Mouse (Mus musculus) liver, embryonic 16.5 days (tissue): ENCODE data around the gene Brd4. TPM values are rescaled to one million over a fixed set of nuclear protein-coding genes. Genes with fewer than 3 reads are reported as not detected.
A peak's percentile ranks its signal among the peaks of the same experiment; 100 is the strongest.

Source experiments
- ATAC-seq: fragments of 200-750 bp; cut with Nextera tagmentation; 2 replicates; pipeline ENCODE4 v1.8.0; 2017; ENCODE audit warnings: low read depth, mild to moderate bottlenecking, moderate number of reproducible peaks, moderate library complexity
- H3K27ac ChIP-seq: fragments of 300-500 bp; sonication (generic); 2 replicates; pipeline ENCODE4 v1.5.1; 2014; ENCODE audit warnings: mild to moderate bottlenecking, low read length
- H3K27me3 ChIP-seq: fragments of 300-500 bp; sonication (generic); 2 replicates; pipeline ENCODE4 v1.6.1; 2014; ENCODE audit warnings: low read depth, low read length, mixed read lengths; ENCODE audit not compliant: control insufficient read depth, insufficient read depth
- H3K36me3 ChIP-seq: fragments of 300-500 bp; sonication (generic); 2 replicates; pipeline ENCODE4 v1.6.1; 2014; ENCODE audit warnings: mild to moderate bottlenecking; ENCODE audit not compliant: control insufficient read depth, insufficient read depth
- H3K4me1 ChIP-seq: fragments of 300-500 bp; sonication (generic); 2 replicates; pipeline ENCODE4 v1.6.1; 2014; ENCODE audit warnings: low read depth, low read length, mixed read lengths; ENCODE audit not compliant: control insufficient read depth
- H3K4me2 ChIP-seq: fragments of 300-500 bp; sonication (generic); 2 replicates; pipeline ENCODE4 v1.6.1; 2014; ENCODE audit warnings: low read depth, low read length, mixed read lengths
- H3K4me3 ChIP-seq: fragments of 300-500 bp; sonication (generic); 2 replicates; pipeline ENCODE4 v1.5.1; 2014; ENCODE audit warnings: low read depth, mild to moderate bottlenecking, low read length
- H3K9ac ChIP-seq: fragments of 300-500 bp; sonication (generic); 2 replicates; pipeline ENCODE4 v1.6.1; 2014; ENCODE audit warnings: low read depth, low read length
- H3K9me3 ChIP-seq: fragments of 300-500 bp; sonication (generic); replicated peaks from 2 replicates; pipeline ENCODE4 v1.6.1; 2016; ENCODE audit warnings: low read length; ENCODE audit not compliant: control insufficient read depth
- WGBS: fragments of 180-500 bp; shearing (Covaris S2); extraction: QIAGEN DNeasy Blood & Tissue Kit; methylation state at CpG from one replicate; pipeline ENCODE4 v1.1.7; 2014; ENCODE audit not compliant: insufficient replicate concordance; 5-methylcytosine and 5-hydroxymethylcytosine counted together
- polyA plus RNA-seq: library from polyadenylated mRNA; unstranded; fragments of >200 nt; fragmentation: Nextera tagmentation; extraction: Ambion mirVana; gene quantifications from 2 replicates; pipeline ENCODE4 v1.2.1, GENCODE M21; 2015

Brd4 gene
- polyA plus RNA-seq, 1 experiment from 2014 or later = 36.0 TPM

DNA sequence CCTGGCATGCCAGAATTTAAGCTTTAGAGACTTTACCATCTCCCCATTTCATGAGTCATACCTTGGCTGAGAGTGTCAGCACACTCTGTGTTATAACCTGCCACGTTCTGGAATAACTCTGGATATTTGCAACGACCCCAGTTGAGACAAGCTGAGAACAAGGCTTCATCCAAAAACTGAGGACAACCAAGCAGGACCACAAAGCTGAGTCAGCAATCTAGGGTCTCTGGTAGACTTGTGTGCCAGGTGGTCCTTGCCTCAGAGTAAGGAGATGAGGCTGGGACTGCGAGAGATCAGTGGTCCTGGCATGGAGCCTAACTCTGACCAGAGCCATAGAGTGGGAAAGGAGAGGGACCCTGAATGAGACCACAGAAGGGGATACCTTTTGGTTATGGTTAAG is 81.5 kb downstream of the Brd4 start:
- no peak overlapping the region for H3K4me2 ChIP-seq
- 83% methylated on average over 3 of the region's 3 CpGs for WGBS
- H3K4me3 ChIP-seq = no peak overlapping the region

DNA sequence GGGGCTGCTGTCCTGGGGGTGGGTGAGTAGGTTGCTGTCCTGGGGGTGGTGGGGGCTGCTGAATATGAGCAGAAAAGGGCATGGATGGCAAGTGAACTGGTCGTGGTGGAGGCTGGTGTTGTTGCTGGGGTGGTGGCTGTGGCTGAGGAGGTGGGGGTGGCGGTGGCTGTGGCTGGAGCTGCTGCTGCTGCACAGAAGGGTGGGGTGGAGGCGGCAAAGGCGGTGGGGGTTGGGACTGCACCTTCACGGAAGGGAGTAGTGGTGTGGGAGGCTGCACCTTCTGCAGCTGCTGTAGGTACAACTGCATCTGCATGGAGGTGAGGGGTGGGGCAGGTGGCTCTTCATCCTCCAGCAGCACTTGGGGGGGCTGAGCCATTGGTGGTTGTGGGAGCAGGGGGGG is 83.4 kb downstream of the Brd4 start:
- Histone ChIP-seq H3K36me3 (peaks cover 67% of the 10 kb centered on the region), H3K9ac (no peak overlapping the region)

More for the DNA sequence above, 81.5 kb downstream of the Brd4 start:
- no peaks in the 10 kb centered on the region for H3K9me3 ChIP-seq
- H3K27me3 ChIP-seq = no peaks in the 10 kb centered on the region
- no peak overlapping the region for H3K27ac ChIP-seq
- peaks cover 65% of the 10 kb centered on the region for H3K36me3 ChIP-seq
- H3K9ac ChIP-seq = no peak overlapping the region
- no peaks in the 10 kb centered on the region for H3K4me1 ChIP-seq
- no peak for ATAC-seq

DNA sequence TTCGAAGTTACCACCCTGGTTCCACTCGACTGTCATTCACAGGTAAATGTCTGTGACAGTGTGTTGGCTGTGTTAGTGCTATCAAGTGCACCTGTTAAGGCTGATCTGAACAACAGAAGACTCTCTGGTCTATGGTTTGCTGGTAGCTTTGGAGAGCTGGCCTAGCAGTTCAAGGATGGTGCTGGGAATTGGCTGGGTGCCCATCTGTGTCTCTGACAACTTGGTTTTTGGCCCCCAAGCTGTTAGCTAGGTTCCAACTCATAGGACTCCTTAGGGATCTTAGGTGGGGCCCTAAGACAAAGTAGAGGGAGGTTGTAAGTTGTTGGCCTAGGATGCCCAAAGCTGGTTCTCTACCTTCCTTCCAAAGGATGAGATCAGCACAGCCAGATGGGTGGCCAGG is 84.7 kb downstream of the Brd4 start:
- no peak for ATAC-seq
- peaks cover 70% of the 10 kb centered on the region for H3K36me3 ChIP-seq
- WGBS = 60% methylated on average over 2 of the region's 2 CpGs

More for the DNA sequence above, 83.4 kb downstream of the Brd4 start:
- H3K27me3 ChIP-seq = no peaks in the 10 kb centered on the region
- 78% methylated on average over 5 of the region's 5 CpGs for WGBS
- no peak overlapping the region for H3K27ac ChIP-seq
- H3K4me3 ChIP-seq = no peak overlapping the region
- no peak overlapping the region for H3K4me2 ChIP-seq
- no peak for ATAC-seq
- no peaks in the 10 kb centered on the region for H3K9me3 ChIP-seq
- no peaks in the 10 kb centered on the region for H3K4me1 ChIP-seq

DNA sequence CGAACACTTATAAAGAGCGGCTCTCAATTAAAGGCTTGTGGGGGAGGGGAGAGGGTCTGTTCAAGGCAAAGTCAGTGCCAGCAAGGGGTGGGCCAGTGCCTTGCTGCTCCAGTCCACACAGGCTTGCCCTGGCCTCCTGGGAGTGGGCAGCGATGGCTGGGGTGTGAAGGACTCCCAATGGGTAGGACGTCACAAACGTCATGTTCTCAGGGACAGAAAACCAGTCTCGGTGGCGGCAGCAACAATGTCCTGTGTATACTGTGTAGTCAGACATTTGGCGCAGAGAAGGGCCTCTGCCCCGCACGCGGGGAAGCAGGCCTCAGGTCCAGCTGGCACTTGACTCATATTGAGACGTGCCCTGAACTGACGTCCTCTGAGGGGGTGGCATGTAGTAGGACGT is 87.4 kb downstream of the Brd4 start:
- Histone ChIP-seq H3K36me3 (peaks cover 56% of the 10 kb centered on the region), H3K27ac (no peak overlapping the region), H3K9ac (no peak overlapping the region), H3K9me3 (no peaks in the 10 kb centered on the region), H3K4me2 (no peak overlapping the region), H3K27me3 (no peaks in the 10 kb centered on the region), H3K4me3 (no peak overlapping the region), H3K4me1 (no peaks in the 10 kb centered on the region)
- 87% methylated on average over 14 of the region's 14 CpGs for WGBS
- ATAC-seq = no peak

More for the DNA sequence above, 84.7 kb downstream of the Brd4 start:
- Histone ChIP-seq H3K4me2 (no peak overlapping the region), H3K4me3 (no peak overlapping the region), H3K4me1 (no peaks in the 10 kb centered on the region), H3K27ac (no peak overlapping the region), H3K9ac (no peak overlapping the region), H3K27me3 (no peaks in the 10 kb centered on the region), H3K9me3 (no peaks in the 10 kb centered on the region)

DNA sequence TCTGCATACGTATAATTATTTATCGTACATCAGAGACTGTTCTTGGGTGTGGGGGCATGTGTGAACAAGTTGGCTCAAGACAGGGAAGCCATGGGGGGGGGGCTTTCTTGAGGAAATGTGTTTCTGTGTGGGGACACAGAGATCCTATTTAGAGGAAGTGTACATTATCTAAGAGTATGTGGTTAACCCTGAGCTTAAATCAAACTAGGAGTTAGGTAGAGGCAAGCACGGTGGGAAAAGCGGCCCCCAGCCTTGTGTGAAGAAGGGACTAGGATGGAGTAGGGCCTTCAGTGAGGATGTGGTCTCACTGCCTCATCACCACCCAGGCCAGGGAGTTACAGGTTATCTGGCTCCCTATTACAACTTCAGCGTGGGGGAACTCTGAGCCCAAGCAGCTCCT is 88.8 kb downstream of the Brd4 start:
- no peak for ATAC-seq
- Histone ChIP-seq H3K4me3 (no peak overlapping the region), H3K9me3 (no peaks in the 10 kb centered on the region), H3K27me3 (no peaks in the 10 kb centered on the region), H3K36me3 (peaks cover 48% of the 10 kb centered on the region), H3K27ac (no peak overlapping the region), H3K9ac (no peak overlapping the region), H3K4me2 (no peak overlapping the region), H3K4me1 (no peaks in the 10 kb centered on the region)
- 44% methylated on average over 5 of the region's 5 CpGs for WGBS

DNA sequence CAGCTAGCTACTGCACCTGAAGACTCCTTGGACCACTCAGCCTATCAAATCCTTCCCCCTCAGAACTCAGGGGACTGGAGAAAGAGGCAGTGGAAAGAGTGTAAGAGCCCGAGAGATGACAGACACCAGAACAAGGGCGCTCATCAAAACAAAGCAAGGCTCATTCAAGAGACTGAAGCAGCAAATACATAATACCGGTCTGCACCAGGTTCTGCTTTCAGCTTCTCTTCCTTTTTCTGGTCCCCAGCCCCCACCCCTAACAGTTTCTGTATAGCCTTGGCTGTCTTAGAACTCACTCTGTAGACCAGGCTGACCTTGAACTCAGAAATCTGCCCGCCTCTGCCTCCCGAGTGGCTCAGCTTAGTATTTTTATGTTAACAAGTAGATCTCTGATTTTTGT is 91.5 kb downstream of the Brd4 start:
- ATAC-seq = no peak
- peaks cover 18% of the 10 kb centered on the region for H3K27me3 ChIP-seq
- no peak overlapping the region for H3K9ac ChIP-seq
- peaks cover 21% of the 10 kb centered on the region for H3K36me3 ChIP-seq
- 65% methylated on average over 5 of the region's 5 CpGs for WGBS
- no peak overlapping the region for H3K4me3 ChIP-seq
- no peaks in the 10 kb centered on the region for H3K9me3 ChIP-seq
- peaks cover 5% of the 10 kb centered on the region; the same call in 1 of the 2 replicates for H3K4me1 ChIP-seq
- no peak overlapping the region for H3K4me2 ChIP-seq
- no peak overlapping the region for H3K27ac ChIP-seq

DNA sequence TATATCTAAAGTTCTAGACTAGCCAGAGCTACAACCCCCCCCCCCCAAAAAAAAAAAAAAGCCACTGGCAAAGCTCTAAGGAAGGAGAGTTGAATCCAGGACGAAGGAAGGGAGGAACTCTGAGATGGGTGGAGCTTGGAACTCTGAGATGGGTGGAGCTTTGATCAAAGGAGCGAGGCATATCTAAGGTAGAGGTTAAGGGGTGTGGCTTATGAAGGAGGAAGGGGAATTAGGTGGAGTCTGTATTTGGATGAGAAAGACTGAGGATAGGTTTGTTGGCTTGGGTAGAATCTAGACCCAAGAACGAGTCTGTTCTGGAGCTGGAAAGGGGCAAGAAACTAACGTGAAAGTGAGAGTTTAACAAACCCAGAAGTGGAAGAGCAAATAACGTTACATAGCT is 94.7 kb downstream of the Brd4 start:
- H3K4me2 ChIP-seq = peak overlapping the region; percentile 45
- ATAC-seq = no peak
- no peaks in the 10 kb centered on the region for H3K9me3 ChIP-seq
- H3K4me3 ChIP-seq = no peak overlapping the region
- H3K36me3 ChIP-seq = no peaks in the 10 kb centered on the region
- 9% methylated on average over 5 of the region's 5 CpGs for WGBS
- peaks cover 5% of the 10 kb centered on the region; the same call in 1 of the 2 replicates for H3K4me1 ChIP-seq
- H3K27ac ChIP-seq = no peak overlapping the region
- peaks cover 19% of the 10 kb centered on the region for H3K27me3 ChIP-seq
- H3K9ac ChIP-seq = no peak overlapping the region

DNA sequence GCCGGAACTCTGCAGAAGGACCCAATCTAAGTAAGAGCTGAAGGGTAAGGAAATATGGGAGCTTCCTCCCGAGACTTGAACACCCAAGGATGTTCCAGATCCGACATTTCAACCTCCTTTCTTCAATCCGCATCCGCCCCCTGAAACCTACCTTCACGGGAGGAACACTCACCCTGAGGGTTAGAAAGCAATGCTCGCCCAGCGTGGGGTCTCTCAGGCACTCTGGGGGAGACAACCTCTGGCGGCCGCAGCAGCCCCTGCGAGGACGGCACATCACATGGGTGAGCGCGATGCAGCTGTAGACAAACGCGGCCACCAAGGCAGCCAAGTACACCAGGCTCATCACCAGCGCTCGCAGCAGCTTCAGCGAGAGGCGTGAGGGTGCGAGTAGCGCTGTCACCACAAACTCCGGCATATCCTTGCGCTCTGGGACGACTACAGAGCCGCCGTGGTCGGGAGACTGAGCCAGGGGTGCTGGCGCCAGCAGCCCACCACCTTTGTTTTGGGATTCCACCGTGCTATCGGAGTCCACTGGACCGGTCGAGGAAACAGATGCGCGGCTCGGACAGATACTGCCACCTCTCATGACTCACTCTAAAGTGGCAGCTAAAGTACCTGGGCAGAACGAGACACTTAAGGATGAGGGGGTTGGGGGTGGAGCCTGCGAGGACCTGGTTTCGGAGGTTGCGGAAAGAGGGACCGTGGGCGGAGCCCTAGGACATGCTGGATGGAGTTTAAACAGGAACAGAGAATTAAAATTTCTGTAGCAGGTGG is 95.5 kb downstream of the Brd4 start, which contains the start of gene Ephx3:
Ephx3 (minus strand) TSS at position 687 of the 774 bp plus-strand sequence.
- peaks cover 5% of the 10 kb centered on the region; the same call in 1 of the 2 replicates for H3K4me1 ChIP-seq
- no peak within 1 kb of the TSS for H3K27ac ChIP-seq
- WGBS = 9% methylated on average over 42 of the region's 42 CpGs
- H3K4me3 ChIP-seq = peak within 1 kb of the TSS; percentile 33
- no peaks in the 10 kb centered on the region for H3K36me3 ChIP-seq
- peak within 1 kb of the TSS; percentile 45 for H3K4me2 ChIP-seq
- ATAC-seq = no peak
- no peaks in the 10 kb centered on the region for H3K9me3 ChIP-seq
- H3K9ac ChIP-seq = no peak within 1 kb of the TSS
- peaks cover 19% of the 10 kb centered on the region for H3K27me3 ChIP-seq

DNA sequence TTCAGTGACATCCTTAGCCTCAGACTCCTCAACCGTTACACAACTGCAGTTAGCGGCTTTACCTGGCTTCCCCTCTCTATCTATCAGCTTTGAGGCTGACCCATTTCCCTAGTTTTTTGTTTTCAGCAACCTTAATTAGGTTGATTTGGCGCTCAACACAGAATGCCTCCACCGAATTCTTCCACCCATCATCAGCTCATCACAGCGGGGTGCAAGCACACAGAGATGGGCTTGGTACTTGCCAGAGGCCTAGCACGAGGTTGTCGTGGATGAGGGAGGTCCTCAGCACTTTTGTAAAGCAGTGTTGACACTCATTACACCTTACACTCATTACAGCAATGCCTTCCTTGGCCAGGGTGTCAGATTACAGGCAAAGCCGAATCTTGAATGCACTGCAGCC is 101.5 kb downstream of the Brd4 start:
- Histone ChIP-seq H3K36me3 (no peaks in the 10 kb centered on the region), H3K27me3 (peaks cover 2% of the 10 kb centered on the region), H3K4me2 (no peak overlapping the region), H3K9ac (no peak overlapping the region), H3K4me3 (no peak overlapping the region), H3K4me1 (no peaks in the 10 kb centered on the region), H3K27ac (no peak overlapping the region), H3K9me3 (no peaks in the 10 kb centered on the region)
- WGBS = 51% methylated on average over 8 of the region's 8 CpGs
- ATAC-seq = no peak
